Mouse (Mus musculus) neutrophil, adult 59 days (primary cell): Measurements from ENCODE around the gene Tmem29. TPM values are rescaled to one million over a fixed set of nuclear protein-coding genes. Genes with fewer than 3 reads are reported as not detected.

Experiments
- total RNA-seq, 2 experiments: library from RNA; stranded (reverse); gene quantifications; 1 replicate in 1 of 2; 2 replicates in 1 of 2; pipeline ENCODE4 v1.2.4; 2023

The Tmem29 gene
- 10 to 100 TPM; 10.6 to 13.5 TPM for total RNA-seq

GRCm38 (mm10) chrX:150458766-150459350 is at the start of gene Tmem29:
Gene Tmem29, minus strand, starts transcription at chrX:150459154.

Other genes with a start within 250 kb of the Tmem29 start
- 10 to 100 TPM; 13.1 to 27.3 TPM for gene Alas2, start 88.2 kb upstream of the Tmem29 start, total RNA-seq
- gene Pfkfb1, start 129.1 kb upstream of the Tmem29 start, total RNA-seq, result 1 to 10 TPM; 3.1 to 3.8 TPM
- 1 to 10 TPM; 8.0 to 9.4 TPM for gene Apex2, start 130.7 kb upstream of the Tmem29 start, total RNA-seq
- gene Tro, start 198.4 kb upstream of the Tmem29 start, total RNA-seq, result not detected